Mouse (Mus musculus) myocyte (in vitro differentiated cells): ENCODE measurements around the gene Bcr. TPM values are rescaled to one million over a fixed set of nuclear protein-coding genes. Genes with fewer than 3 reads are reported as not detected.

Experiments used
- H3K27me3 ChIP-seq: one replicate; pipeline ENCODE4 v1.6.1; 2011; ENCODE audit not compliant: control insufficient read depth, insufficient read depth, insufficient read length
- H3K36me3 ChIP-seq: one replicate; pipeline ENCODE4 v1.6.1; 2011; ENCODE audit not compliant: control insufficient read depth, insufficient read depth
- H3K4me2 ChIP-seq: one replicate; pipeline ENCODE4 v1.6.1; 2011; ENCODE audit warnings: low read depth, control low read depth
- H3K4me3 ChIP-seq: one replicate; pipeline ENCODE4 v1.5.1; 2011; ENCODE audit warnings: mild to moderate bottlenecking, control low read depth, moderate library complexity
- H3K79me2 ChIP-seq: one replicate; pipeline ENCODE4 v1.6.1; 2011; ENCODE audit not compliant: control insufficient read depth, insufficient read depth
- H3ac ChIP-seq: one replicate; pipeline ENCODE4 v1.6.1; 2011; ENCODE audit not compliant: control insufficient read depth, insufficient read length
- CEBPB ChIP-seq: IDR thresholded peaks from 2 replicates; pipeline ENCODE4 v1.6.1; 2011; ENCODE audit warnings: mild to moderate bottlenecking, moderate library complexity; ENCODE audit not compliant: poor library complexity, insufficient read depth, severe bottlenecking
- E2F4 ChIP-seq: IDR thresholded peaks from one replicate; pipeline ENCODE4 v1.6.1; 2011; ENCODE audit warnings: mild to moderate bottlenecking, control low read depth, moderate library complexity; ENCODE audit not compliant: insufficient read depth
- MAX ChIP-seq: IDR thresholded peaks from one replicate; pipeline ENCODE4 v1.6.1; 2011; ENCODE audit warnings: low read depth, mild to moderate bottlenecking, control low read depth
- MYOD1 ChIP-seq, 3 experiments: IDR thresholded peaks; one replicate each; pipeline ENCODE4 v1.6.1; 2011; ENCODE audit warnings: control low read depth in 2 of 3, low read depth in 2 of 3, mild to moderate bottlenecking in 2 of 3, moderate library complexity in 1 of 3; ENCODE audit not compliant: insufficient read length in 2 of 3, control insufficient read depth in 1 of 3
- MYOG ChIP-seq, 3 experiments: IDR thresholded peaks; one replicate each; pipeline ENCODE4 v1.6.1; 2011; ENCODE audit warnings: control low read depth in 2 of 3, low read depth in 2 of 3, mild to moderate bottlenecking in 2 of 3; ENCODE audit not compliant: insufficient read length in 2 of 3, control insufficient read depth in 1 of 3, insufficient read depth in 1 of 3
- POLR2A ChIP-seq: IDR thresholded peaks from one replicate; pipeline ENCODE4 v1.6.1; 2011; ENCODE audit warnings: low read depth, mild to moderate bottlenecking, control low read depth, moderate library complexity; ENCODE audit not compliant: insufficient read length
- POLR2AphosphoS2 ChIP-seq: IDR thresholded peaks from one replicate; pipeline ENCODE4 v1.6.1; 2011; ENCODE audit warnings: low read depth, control low read depth; ENCODE audit not compliant: insufficient read length
- REST ChIP-seq: IDR thresholded peaks from one replicate; pipeline ENCODE4 v1.6.1; 2011; ENCODE audit warnings: mild to moderate bottlenecking, control low read depth, moderate library complexity; ENCODE audit not compliant: insufficient read depth, insufficient read length
- SRF ChIP-seq: IDR thresholded peaks from one replicate; pipeline ENCODE4 v1.6.1; 2011; ENCODE audit warnings: low read depth; ENCODE audit not compliant: control insufficient read depth, insufficient read length
- TCF12 ChIP-seq: IDR thresholded peaks from one replicate; pipeline ENCODE4 v1.6.1; 2011; ENCODE audit warnings: mild to moderate bottlenecking, control low read depth; ENCODE audit not compliant: poor library complexity, insufficient read depth, severe bottlenecking
- TCF3 ChIP-seq: IDR thresholded peaks from one replicate; pipeline ENCODE4 v1.6.1; 2011; ENCODE audit warnings: low read depth, control low read depth; ENCODE audit not compliant: insufficient read length
- USF1 ChIP-seq: IDR thresholded peaks from one replicate; pipeline ENCODE4 v1.6.1; 2011; ENCODE audit warnings: low read depth, mild to moderate bottlenecking, control low read depth, moderate library complexity
- polyA plus RNA-seq: library from polyadenylated mRNA; unstranded; fragments of >200 nt; fragmentation: generic; extraction: Trizol; gene quantifications from one replicate; pipeline ENCODE4 v1.2.1, GENCODE M21; 2012; ENCODE audit warnings: missing spikeins

Bcr gene
- polyA plus RNA-seq, 1 experiment: 16.8 TPM

DNA sequence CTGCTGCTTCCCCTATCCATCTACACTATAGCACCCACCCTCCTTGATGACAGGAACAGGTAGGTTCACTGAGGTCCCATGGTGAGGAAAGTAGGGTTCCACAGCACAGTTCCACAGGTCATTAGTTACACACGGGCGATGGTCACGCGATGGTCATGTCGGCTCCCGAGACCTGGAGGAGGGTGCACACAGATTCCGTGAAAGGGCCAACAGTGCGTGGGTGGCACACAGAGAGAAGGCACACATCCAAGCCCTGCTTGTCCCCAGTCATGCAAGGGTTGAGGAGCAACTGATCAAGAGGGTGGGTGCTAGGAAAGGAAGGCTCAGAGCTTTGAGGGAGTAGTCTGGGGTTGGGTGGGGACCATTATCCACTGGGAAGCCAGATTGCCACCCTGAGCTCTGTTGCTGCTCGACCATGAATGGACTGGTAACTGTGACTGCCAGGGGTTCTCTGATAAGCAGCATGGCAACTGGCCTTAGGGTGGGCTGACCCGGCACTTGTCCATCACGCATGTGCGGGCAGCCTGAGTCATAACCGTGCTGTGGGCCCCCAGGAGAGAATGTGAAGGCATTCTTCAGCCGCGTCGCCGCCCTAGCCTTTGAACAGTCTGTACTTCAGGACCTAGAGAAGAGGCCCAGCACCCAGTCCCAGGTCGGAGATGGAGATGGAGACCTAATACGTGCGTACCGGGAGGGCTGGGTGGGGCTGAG, 8.9 kb upstream of the Bcr start:
- no peak for TF ChIP-seq CEBPB
- TF ChIP-seq POLR2A: no peak
- no peak for TF ChIP-seq SRF
- no peak overlapping the region for H3K4me2 ChIP-seq
- H3K4me3 ChIP-seq: no peak overlapping the region
- H3K27me3 ChIP-seq: no peaks in the 10 kb centered on the region
- no peaks in the 10 kb centered on the region for H3K36me3 ChIP-seq
- H3ac ChIP-seq: no peak overlapping the region
- no peaks in the 10 kb centered on the region for H3K79me2 ChIP-seq

- no peak overlapping the region for H3K4me3 ChIP-seq
- no peak overlapping the region for H3K4me2 ChIP-seq
- no peaks in the 10 kb centered on the region for H3K79me2 ChIP-seq
- H3K36me3 ChIP-seq: no peaks in the 10 kb centered on the region
- H3K27me3 ChIP-seq: no peaks in the 10 kb centered on the region
- no peak overlapping the region for H3ac ChIP-seq
- TF ChIP-seq SRF: no peak
- no peak for TF ChIP-seq MAX
- TF ChIP-seq MYOD1 (IDR thresholded peaks at IDR 0.05; ENCODE audit: control insufficient read depth in 1 of 3, insufficient read length in 2 of 3, low read depth in 2 of 3): no peak
- TF ChIP-seq REST: no peak
- TF ChIP-seq TCF12: no peak
- no peak for TF ChIP-seq TCF3
- TF ChIP-seq MYOG (IDR thresholded peaks at IDR 0.05; ENCODE audit: control insufficient read depth in 1 of 3, insufficient read depth in 1 of 3, insufficient read length in 2 of 3, low read depth in 2 of 3): no peak
- no peak for TF ChIP-seq CEBPB
- no peak for TF ChIP-seq E2F4
- no peak for TF ChIP-seq POLR2A
- no peak for TF ChIP-seq POLR2AphosphoS2
- no peak for TF ChIP-seq USF1
Observed at GRCm38 (mm10) chr10:75052902-75053301, 7.5 kb upstream of the Bcr start.

DNA sequence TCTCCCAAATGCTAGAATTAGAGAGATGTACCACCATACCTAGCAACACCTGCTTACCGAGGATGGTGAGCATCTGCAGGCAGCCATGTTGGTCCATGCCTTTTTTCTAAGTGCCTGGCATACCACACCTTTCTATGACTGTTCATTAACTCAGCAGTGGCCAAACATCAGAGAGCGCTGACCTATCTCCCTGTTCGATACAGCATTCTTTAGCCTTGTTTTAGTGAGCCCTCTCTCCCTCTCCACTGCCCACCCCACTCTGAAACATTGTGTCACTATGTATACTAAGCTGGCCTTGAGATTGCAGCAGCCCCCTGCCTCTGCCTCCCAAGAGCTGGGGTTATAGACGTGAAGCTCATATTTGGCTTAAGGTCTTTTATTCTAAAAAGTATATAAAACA, 6.7 kb upstream of the Bcr start:
- TF ChIP-seq USF1 (no peak), REST (no peak), MYOD1 (IDR thresholded peaks at IDR 0.05; ENCODE audit: control insufficient read depth in 1 of 3, insufficient read length in 2 of 3, low read depth in 2 of 3) (no peak), TCF12 (no peak), POLR2A (no peak), MYOG (IDR thresholded peaks at IDR 0.05; ENCODE audit: control insufficient read depth in 1 of 3, insufficient read depth in 1 of 3, insufficient read length in 2 of 3, low read depth in 2 of 3) (no peak), CEBPB (no peak), TCF3 (no peak), SRF (no peak), POLR2AphosphoS2 (no peak), E2F4 (no peak), MAX (no peak)
- Histone ChIP-seq H3K4me2 (no peak overlapping the region), H3K36me3 (no peaks in the 10 kb centered on the region), H3K27me3 (no peaks in the 10 kb centered on the region), H3K4me3 (no peak overlapping the region), H3K79me2 (no peaks in the 10 kb centered on the region), H3ac (no peak overlapping the region)

GRCm38 (mm10) chr10:75054125-75054524, 6.3 kb upstream of the Bcr start:
- H3K27me3 ChIP-seq: no peaks in the 10 kb centered on the region
- H3K79me2 ChIP-seq: no peaks in the 10 kb centered on the region
- no peaks in the 10 kb centered on the region for H3K36me3 ChIP-seq
- H3K4me2 ChIP-seq: no peak overlapping the region
- peak in 2 of 3 experiments; percentile 4 to 51 for TF ChIP-seq MYOG (IDR thresholded peaks at IDR 0.05; ENCODE audit: control insufficient read depth in 1 of 3, insufficient read depth in 1 of 3, insufficient read length in 2 of 3, low read depth in 2 of 3)
- TF ChIP-seq MAX: no peak
- no peak for TF ChIP-seq SRF
- H3K4me3 ChIP-seq: no peak overlapping the region
- no peak overlapping the region for H3ac ChIP-seq

- H3K27me3 ChIP-seq: no peaks in the 10 kb centered on the region
- no peak overlapping the region for H3ac ChIP-seq
- TF ChIP-seq SRF: no peak
- TF ChIP-seq REST: no peak
- TF ChIP-seq POLR2A: no peak
- no peak for TF ChIP-seq TCF3
- TF ChIP-seq CEBPB: no peak
- no peak for TF ChIP-seq TCF12
- no peak for TF ChIP-seq MYOG (IDR thresholded peaks at IDR 0.05; ENCODE audit: control insufficient read depth in 1 of 3, insufficient read depth in 1 of 3, insufficient read length in 2 of 3, low read depth in 2 of 3)
- TF ChIP-seq USF1: no peak
- no peak for TF ChIP-seq E2F4
- no peaks in the 10 kb centered on the region for H3K79me2 ChIP-seq
- H3K36me3 ChIP-seq: no peaks in the 10 kb centered on the region
- H3K4me2 ChIP-seq: no peak overlapping the region
- no peak overlapping the region for H3K4me3 ChIP-seq
Observed at GRCm38 (mm10) chr10:75055672-75056071, 4.7 kb upstream of the Bcr start.
